Mouse (Mus musculus) CD4-positive, CD25-positive, alpha-beta regulatory T cell, adult 2 months (primary cell): ENCODE data around the gene Psma6.
"Not testable (repeated sequence)": the region's sequence is repeated elsewhere in the genome, so short reads cannot be mapped to it uniquely, and the experiment has no call there.

Source experiments
- DNase-seq: peaks from one replicate; pipeline ENCODE4 v3.0.0-alpha.2; 2012; ENCODE audit warnings: low read depth, low spot score

Psma6 gene

DNA sequence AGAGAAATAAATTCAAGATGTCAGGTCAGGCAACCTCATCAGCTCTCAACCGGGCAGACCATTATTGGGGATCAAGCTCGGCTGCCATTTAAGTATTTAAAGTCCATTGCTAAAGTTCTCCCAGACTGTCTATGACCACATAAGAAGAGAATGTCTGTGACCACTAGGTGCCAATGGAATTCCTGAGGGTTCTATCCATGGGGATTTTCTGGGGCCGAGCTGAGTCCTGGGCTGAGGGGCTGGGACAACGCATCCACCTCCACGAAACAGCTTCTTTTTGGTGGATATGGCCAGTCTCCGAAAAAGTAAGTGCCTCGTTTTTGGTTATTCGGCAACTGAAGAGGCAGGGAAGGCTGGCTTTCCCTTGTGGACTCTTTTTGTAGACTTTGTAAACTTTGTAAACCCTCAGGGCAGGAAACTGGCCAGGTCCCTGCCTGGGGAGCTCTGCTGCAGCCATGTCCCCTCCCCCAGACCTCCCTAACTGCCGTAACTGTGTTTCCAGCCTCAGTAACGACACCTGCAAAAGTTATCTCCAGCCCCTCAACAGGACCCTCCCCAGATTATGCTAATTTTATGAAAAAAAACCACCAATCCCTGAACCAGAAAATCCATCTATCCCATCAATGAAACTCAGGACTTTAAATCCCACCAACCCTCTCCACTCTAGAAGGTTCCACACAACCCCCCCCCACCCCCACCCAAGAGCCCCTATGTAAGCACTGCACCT, at the start of gene Psma6:
Gene Psma6 (plus strand): TSS at position 200 of the 727 bp plus-strand sequence.
- no peak for DNase-seq

DNA sequence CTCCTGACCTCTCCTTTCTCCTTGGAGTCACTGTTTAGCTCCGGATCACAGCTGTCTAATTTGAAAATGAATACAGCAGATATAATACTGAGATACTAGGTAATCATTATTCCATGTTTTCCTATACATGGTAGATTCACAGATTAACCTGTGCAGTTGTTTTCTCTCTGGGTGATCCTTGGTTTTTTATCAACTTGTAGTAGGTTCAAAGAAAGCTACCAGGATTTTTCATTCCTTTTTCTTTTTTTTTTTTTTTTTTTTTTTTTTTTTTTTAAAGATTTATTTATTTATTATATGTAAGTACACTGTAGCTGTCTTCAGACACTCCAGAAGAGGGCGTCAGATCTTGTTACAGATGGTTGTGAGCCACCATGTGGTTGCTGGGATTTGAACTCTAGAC, 45.5 kb upstream of the Psma6 start:
- not testable (repeated sequence) for DNase-seq

DNA sequence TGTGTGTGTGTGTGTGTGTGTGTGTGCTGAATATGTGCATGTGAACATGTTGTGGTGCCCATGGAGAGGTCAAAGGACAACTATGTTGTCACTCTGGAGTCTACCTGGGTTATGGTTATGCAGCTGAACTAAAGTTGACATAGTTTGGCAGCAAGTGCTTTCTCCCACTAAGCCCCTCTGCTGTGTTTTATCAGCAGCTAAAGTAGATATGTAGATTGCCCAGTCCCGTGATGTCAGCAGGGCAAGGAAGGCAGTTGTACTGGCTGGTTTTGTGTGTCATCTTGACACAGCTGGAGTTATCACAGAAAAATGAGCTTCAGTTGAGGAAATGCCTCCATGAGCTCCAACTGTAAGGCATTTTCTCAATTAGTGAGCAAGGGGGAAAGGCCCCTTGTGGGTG, 41.0 kb upstream of the Psma6 start:
- not testable (repeated sequence) for DNase-seq

DNA sequence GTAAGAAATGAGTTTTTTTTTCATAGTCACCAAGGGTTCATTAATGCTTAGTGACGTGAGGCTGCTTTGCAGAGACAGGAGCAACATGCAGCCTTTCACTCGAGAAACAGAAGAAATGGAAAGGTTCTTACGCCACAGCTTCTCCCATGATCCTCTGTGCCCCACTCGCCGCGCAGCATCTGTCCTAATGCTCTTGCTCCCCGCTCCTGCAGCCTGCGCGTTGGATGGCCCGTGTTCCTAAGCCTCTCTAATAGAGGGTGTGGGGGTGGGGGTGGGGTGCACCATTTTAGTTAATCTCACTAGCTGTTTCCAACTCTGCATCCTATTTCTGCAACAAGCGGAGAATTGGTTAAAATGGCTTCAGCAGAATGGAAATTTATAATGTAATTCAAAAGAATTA, 40.0 kb upstream of the Psma6 start:
- DNase-seq = no peak

DNA sequence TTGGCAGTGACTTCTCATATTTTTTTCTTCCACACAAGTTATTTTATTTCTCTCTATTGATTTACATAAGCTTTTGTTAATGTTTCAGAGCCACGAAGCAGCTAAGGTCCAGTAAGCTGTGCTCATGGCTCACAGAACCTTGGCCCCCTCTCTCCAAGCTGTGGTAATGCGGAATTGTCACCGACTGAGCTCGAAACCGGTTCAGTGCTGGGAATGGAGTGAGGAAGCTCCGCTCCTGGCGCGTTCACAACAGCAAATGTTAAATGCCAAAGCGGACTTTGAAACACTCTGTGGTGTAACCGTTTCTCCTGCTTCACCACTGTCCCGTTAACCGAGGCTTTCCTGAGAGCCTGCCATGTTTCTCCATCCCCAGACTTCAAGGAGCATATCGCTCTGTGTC, 39.4 kb upstream of the Psma6 start:
- no peak for DNase-seq

DNA sequence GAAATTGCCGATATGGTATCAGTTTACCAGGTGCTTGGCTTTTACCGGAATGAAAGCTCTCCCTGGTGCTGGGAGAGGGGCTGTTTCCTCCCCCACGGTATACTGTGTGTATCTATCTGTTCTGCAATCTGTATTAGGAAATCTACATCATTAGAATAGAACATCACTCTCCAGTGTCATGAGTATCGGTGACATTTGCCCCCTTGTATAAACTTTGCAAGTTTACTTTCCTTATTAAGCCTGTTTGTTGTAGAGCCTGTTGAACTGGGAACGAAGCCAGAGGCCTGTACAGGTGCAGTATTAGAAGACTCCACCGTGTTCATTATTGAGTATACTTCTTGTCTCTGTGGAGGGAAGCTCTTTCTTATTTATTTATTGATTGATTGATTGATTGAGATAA, 30.6 kb upstream of the Psma6 start:
- DNase-seq = no peak

DNA sequence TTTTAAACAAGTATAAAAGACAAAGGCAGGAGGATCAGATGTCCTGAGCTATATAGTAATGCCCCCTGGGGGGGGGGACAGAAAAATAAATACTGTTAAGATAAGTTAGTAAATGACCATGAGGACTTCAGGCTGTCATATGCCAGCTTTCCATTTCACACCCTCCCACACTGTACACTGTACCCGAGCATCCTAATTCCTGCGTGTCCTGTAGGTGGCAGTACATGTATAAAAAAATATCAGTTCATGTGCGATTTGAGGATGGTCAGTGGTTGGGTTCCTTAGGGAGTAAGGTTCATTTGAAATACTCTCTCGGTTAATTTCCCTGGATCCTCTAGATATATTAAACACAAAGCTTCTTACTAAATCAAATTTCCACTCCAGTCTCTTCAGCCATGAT, 29.1 kb upstream of the Psma6 start:
- DNase-seq = peak; percentile 74

DNA sequence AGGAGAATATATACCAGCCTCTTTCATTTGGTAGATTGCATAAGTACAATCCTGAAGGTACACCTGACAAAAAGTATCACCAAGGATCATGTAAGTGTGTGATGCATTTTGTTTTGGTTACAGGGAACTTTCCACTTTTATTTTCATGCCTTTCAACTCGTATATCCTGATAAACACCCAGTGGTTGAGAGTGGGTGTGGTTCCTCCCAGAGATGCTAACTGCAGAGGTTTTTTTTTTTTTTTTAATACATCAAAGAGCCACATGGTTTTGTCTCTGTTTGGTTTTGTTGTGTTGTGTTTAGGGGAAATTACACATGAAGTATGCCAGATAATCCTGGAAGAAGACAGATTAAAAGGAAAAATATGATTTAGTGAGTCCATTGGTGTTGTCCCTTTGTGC, 26.7 kb upstream of the Psma6 start:
- no peak for DNase-seq

DNA sequence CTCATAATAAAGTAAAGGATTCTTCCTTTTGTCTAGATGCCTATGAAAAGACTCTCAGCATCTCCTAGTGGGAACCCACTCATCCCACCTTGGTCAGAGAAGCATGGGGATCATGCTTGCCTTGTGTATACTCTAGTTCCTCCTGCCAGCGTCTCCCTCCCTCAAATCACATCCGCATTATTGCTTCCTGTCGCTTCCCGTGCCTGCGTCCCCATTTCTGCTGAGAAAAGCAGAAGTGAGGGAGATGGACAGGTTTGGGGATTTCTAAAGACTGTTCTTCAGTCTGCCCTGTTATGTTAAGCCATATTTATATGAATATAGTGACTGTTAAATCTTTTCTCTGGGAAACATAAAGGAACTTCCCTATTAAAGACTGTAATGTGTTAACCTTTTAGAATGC, 23.1 kb upstream of the Psma6 start:
- no peak for DNase-seq

DNA sequence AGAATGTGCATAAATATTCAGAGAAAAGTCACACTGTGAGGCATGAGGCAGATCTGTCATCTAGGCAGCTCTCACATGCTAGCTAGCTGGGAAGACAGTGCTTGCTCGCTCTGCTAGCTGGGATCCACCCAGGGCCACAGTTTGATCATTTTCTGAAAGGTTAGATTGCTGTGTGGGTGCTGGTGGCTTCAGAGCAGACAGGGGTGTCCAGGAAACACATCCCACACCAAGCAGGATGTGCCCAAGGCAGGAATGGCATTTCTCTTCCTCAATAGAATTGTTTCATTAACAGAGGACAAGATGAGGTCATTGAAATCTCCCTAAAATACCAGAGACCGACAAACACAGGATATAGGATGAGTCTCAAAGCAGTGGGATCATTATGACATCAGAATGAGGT, 18.9 kb upstream of the Psma6 start:
- no peak for DNase-seq

DNA sequence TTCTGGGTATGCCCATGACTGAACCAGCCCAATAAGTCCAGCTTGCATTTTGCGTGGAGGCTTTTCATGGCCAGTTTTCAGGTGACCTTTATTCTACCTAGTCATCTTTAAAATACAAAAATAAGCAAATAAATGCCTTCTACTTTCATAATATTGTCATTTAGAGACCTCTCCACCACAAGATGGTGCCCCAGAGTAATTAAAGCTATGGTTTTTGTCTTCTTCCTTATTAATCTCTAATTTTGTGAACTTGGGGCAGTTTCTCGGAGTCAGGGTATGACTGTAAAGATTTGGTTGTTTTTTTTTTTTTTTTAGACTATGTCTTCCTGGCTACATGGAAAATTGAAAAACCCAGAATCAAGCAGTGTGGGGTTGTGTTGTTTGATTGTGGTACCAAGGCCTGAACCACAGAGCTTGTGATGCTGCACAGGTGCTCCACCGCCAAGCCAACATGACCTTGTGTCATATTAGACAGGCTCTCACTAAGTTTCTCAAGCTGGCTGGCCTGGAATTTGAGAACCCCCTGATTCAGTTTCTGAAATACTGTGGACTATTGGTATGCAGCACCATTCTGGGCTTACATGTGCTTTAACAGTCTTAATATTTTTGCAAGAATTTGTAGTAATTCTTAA, 11.5 kb upstream of the Psma6 start:
- peak; percentile 68 for DNase-seq

DNA sequence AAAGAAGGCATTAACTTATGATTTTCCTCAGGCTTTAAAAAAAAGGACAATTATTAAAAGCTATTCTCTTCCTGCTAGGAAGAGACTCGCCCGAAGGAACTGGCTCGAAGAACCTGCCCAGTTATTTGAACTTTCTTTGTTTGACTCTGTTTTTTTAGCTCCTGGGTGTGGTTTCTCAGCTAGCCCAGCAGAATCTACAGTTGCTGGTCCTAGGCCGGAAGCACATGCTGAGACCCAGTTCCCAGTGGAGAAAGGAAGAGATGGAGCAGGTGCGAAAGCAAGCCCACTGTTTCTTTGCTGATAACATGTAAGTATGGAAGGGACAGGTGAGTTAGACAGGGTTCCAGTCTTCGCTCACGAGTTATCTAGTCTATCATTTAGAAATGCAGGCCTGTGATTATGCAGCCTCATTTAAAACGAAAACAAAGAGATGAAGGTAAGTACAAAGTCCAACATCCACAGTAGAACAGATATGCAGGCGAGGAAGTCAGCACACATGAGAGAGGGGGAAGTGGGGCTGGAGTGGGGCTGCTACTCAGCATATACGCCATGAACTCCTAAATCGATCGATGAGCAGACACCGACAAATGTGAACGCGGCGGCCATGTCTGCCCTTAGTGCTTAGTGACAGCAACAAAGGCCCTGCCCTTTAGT, 6.9 kb upstream of the Psma6 start:
- no peak for DNase-seq

DNA sequence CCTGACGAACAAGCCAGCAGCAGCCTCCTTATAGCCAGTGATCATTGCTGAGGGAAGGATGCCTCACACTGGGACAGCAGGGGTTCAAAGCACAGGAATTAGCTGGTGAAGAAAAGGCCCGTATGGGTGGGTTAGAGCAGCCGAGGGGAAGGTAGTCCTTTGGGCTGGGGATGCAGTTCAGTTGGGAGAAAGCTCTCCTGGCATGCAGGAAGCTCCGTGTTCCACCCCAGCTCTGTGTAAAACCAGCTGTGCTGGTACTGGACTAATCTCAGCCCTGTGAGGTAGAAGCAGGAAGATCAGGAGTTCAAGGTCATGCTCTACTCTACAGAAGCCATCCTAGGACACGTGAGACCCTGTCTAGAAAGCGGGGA, 6.4 kb upstream of the Psma6 start:
- DNase-seq = no peak

DNA sequence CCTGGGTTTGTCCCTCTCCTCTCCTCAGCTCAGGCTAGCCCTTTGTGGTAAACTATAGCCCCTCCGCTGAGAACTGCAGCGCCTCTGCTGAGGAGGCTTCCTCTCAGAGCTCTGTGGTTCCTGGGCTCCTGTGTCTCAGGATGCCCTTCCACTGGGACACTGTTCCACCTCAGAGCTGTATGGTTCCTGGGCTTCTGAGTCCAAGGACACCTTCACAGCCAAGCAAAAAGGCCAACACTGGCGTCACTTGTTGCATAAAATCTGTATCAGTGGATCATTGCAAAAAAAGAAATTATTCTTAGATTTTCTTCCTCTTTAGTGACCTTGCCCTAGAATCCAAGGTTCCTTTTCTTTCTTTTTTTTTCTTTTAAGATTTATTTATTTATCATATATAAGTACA, 804 bp downstream of the Psma6 start:
- no peak for DNase-seq

DNA sequence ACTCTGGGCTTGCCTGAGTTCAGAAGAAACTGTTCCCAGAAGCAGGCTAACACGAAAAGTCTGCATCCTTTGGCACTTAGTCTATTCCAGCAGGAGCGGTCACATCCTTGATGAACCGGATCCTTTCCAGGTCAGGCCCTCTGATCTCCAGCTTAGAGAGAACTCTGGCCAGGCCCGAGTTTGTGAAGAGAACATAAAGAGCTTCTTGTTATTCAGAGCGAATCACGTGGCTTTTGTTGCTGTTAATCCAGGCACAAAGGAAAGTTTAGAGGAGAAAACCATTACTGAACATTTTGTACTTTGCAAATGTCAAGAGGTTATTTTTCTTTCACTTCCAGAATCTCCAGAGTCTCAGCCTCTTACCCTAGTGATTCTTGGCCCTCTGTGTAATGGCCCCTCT, 1.9 kb downstream of the Psma6 start:
- no peak for DNase-seq

DNA sequence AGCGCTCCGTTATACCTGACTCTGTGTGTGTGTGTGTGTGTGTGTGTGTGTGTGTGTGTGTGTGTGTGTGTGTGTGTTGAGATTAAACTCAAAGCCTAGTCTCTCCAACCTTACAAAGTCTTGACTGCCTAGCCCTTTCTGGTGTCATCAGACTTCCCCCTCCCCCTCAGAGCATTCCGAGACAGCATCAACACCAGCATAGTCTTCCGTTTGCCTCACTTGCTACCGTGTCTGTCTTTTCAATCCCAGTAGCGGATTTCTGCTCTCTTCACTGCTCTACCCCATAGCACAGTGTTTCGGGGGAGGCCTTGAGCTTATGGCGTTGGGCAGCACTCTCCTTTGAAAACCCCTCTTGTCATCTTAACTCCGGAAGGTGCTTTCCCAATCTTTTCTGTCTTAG, 2.4 kb downstream of the Psma6 start:
- peak; percentile 64 for DNase-seq

DNA sequence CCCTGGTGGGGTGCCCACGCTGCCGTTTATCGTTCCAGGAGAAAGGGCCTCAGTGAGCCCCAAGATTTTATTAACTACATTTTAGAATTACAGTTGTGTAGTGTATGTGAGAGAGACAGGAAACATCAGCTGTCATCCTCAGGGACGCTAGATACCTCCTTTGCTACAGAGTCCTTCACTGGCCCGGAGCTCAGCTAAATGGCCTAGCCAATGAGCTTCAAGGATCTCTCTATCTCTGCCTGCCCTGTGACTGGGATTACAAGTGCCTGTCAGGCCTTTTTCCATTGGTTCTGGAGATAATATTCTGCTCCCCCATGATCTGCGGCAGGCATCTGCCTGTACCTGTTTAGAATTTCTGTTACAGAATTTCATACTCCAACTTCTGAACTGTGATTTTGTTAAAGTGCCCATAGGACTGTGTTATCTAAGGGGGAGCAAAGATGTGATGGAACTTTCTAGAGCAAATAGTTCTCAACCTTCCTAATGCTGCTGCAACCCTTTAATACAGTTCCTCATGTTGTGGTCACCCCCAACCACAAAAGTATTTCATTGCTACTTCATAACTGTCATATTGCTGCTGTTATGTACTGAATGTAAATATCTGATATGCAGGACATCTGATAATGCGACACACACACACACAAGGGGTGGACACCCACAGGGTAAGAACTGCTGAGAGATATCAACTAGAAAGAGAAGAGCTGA, 3.2 kb downstream of the Psma6 start:
- DNase-seq = peak; percentile 13

DNA sequence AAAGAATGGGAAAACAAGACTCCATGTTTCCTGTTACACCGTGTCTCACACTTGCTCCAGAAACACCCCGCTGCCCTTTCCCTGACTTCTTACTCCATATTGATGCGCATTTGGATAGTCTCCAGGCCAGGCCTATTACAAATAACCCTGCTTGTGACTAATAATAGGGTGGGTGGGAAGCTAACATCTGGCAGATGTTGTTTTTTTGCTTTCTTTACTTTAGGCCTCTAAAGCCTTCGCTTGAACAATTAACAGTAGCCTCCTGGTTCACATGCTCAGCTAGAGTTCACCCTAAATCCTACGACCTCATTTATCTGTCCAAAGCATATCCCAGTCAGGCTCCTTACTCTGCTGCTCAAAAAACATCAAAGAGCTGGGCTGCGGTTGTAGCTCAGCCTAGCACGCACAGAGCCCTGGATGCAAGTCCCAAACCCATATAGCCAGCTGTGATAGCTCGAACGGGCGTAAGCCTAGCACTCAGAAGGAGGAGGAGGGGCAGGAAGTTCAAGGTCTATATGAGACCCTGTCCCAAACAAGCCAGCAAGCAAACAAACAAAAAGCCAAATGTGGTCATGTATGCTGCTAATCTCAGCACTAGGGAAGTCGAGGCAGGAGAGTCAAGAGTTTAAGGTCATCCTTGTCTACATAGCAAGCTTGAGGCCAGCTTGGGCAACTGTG, 3.9 kb downstream of the Psma6 start:
- DNase-seq = peak; percentile 63

DNA sequence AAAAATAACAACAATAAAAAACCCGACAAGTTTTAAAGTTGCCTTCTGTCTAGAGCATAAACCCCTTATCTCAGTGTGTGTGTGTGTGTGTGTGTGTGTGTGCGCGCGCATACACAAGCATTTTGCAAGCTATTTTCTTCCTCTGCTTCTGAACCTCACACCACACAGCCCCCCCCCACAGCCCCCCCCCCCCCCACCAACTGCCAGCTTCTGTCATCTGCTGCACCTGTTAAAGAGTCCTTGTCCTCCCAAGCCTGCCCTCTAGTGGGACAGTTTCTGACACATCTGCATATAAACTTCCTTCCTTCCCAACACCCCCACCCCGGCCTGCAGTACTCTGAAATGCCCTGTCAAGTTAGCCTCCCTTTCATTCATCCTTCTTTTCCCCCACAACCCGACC, 4.5 kb downstream of the Psma6 start:
- peak; percentile 91 for DNase-seq

DNA sequence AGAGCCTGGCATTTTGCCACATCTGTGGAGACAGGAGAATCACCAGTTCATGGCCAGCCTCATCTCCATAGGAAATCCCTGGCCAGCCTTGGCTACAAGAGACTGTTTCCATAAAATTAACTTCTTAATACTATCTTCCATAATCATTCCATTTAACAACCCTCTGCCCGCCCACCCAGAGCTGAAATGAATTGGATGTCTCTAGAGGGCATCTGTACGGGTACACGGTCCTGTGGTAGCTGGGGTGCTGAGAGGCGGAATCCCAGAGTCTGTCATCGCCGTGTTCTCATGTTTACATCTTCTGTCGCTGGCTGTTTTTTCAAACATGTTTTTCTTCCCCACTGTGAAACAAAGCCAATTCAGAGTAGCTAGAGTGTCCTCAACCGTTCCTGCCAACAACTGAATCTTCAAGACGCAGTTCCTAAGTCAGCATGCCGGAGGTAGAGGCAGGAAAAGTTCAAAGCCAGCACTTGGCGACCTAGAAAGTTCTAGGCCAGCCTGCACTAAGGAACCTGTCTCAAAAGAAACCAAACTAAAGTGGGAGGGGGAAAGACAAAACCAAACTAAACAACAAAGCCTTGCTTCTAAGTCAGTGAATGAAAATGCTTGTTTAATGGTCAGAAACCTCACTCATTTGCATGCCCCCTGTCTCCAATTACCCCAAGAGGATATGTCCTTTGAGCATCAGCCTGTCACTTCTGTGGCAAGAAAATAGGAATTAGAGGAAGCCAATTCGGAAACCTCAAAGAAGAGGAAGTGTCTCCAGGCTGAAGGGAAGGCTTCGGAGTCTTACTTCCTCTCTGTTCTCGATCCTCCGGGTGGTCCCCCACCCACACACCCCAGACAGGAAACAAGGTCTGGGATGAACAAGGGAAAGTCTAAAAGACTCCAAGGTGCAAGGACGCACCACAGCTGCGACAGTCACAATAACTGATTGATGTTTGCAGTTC, 5.4 kb downstream of the Psma6 start:
- DNase-seq = peak; percentile 55

DNA sequence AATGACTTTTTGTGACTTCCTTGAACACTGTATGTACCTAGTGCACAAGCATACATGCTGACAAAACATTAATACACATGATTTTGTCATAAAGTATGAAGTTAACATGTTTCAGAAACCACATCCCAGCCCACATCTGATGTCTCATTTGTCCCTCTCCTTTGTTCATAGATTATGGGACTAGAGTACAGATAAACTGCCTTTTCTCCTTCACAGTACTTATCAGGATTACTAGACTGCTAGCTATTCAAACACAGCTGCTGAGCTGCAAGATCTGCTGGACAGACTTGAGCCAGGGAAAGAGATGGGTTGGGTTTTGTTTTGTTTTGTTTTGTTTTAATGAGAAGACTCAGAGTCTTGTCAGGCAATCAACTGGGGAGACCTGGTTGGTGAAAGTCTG, 8.1 kb downstream of the Psma6 start:
- peak; percentile 12 for DNase-seq
